Mouse (Mus musculus) thymus, postnatal 10 days (tissue): ENCODE results near the gene Sgcb.
"Not testable (repeated sequence)": the region's sequence is repeated elsewhere in the genome, so short reads cannot be mapped to it uniquely, and the experiment has no call there.

Experiments used
- DNase-seq, 2 experiments: peaks; one replicate each; pipeline ENCODE4 v3.0.0; 2021; ENCODE audit warnings: low spot score in 2 of 2

The Sgcb gene

GRCm38 (mm10) chr5:73633141-73633540 lies 14.4 kb downstream of the Sgcb start:
- peak; percentile 61 to 77 for DNase-seq

DNA sequence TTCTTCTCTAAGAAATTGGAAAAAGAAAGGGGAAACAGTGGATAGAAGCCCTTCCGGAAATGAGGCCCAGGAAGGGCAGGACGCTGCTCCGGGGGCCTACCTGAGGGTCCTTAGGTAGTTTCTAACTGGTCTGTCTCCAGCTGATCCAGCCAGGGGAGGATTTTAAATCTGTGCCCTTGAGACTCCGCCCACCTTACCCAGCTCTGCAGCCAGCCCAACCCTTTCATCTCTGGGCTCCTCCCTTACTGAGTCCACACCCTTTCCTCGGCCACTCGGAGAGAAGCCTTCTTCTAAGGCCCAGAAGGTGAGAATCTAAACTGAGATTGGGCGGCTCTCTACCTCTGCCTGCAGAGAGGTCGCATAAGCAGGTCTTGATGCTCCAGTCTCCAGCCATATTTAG lies 15.3 kb downstream of the Sgcb start, which contains the start of gene Lrrc66:
Lrrc66 (minus strand) TSS at position 236 of the 400 bp plus-strand sequence.
- no peak for DNase-seq

DNA sequence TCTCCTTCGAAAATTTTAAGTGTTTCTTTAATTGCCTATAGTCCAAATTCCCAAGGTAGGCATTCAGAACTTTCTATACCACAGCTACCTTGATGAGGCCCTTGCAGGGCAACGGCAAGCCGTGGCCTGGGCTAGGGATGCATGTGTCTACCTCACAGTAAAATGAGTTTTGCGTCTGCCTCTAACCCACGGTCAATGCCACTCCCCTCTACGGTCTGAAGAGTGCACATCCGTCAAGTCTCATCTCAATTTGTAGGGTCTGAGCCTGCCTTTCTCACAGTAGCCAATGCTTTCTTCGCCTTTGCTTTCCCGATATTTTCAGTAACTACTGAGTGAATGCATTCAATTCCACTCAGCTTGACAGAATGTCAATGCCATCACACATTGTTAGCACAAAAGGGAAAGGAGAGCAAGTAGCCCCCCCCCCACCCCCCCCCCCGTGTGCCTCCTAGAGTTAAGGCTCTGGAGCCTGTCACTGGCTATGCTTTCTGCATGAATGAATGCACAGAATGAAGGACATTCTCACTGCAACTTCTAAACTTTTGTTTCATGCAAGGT lies 16.5 kb downstream of the Sgcb start:
- DNase-seq: no peak

DNA sequence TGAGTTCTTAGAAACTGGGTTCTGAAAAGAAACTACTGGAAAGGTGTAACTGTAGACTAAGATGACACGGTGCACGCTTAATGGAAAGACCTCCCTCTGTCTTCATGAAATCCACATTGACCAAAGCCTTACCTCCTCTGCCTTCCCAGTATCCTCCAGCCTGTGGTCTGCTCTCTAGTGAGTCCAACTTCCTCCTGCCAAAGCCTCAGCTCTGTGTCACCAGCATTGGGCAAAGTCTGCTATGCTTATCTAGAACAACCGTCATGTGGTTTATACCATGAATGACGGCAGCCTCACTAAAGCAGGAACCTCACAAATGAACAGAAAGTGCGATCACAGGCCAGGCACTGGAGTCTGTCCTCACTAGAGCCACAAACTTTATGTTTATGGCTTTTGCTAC lies 17.4 kb downstream of the Sgcb start:
- DNase-seq: peak in 1 of 2 experiments; percentile 20

DNA sequence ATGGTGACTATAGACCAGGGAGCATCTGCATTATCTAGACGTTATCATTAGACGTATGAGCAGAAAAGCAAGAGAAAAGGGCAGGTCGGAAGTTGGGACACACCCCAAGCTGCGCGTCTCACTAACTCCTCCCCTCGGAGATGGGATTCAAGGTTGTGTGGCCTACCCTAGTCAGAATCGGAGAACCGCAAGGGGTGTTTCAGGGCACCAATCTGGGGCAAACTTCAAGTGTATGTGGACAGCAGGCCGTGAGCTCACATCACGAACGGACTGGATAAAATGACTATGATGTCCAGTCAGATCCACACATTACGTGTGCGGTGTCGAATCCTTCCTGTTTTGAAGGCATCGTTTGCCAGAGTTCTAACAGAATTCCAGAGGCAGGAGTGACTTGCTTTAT lies 19.6 kb downstream of the Sgcb start:
- no peak for DNase-seq

DNA sequence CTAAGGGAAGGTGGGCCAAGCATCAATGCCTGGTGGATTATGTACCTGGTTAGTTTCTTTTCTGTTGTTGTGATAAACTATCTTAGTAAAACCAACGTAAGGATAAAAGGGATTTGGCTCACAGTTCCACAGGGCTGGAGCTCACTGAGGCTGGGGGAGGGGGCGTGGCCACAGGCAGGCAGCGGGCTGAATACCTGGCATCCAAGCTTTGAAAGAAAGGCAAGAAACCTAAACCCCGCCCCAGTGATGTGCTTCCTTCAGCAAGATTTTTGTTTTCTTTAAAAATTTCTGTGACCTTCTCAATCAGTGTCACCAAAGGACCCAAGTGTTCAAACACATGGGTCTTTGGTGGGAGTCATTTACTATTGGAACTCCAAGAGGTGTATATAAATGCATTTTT lies 20.0 kb downstream of the Sgcb start:
- DNase-seq: no peak

DNA sequence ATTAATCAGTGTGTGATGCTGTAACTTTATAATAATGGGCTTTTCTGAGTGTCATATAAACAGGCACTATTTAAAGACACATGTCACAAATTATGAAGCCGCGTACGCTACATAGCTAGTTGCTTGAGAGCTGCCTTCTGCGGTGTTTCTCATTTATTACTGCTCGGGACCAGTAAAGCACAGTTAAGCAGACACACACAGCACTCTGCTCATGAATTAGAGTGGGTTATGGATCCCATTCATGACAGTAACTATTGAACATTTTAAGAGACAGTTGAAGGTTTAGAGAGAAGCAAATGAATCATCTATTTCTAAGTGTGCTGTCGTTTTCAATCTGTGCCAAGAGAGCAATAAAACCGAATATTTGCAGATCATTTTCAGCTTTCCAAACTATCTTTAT lies 20.7 kb downstream of the Sgcb start:
- no peak for DNase-seq

DNA sequence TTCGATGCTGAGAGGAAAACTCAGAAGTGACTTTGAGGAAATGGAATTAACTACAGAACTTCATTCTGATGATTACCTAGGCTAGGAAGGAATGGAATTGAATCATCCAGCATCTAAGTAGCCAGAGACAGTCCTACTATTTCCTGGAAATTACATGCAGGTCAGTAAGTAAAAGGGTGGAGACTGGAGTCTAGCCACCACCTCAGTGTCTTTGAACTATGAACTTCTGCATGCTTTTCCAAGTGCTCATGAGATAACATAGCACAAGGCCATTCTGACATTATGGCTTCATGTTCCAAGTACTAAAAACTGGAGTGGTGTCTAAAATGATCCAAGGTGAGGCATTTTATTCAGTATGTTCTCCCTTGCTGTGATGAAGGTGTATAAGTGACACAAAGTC lies 22.1 kb downstream of the Sgcb start:
- DNase-seq: no peak

GRCm38 (mm10) chr5:73618969-73619368 lies 28.6 kb downstream of the Sgcb start:
- no peak for DNase-seq

DNA sequence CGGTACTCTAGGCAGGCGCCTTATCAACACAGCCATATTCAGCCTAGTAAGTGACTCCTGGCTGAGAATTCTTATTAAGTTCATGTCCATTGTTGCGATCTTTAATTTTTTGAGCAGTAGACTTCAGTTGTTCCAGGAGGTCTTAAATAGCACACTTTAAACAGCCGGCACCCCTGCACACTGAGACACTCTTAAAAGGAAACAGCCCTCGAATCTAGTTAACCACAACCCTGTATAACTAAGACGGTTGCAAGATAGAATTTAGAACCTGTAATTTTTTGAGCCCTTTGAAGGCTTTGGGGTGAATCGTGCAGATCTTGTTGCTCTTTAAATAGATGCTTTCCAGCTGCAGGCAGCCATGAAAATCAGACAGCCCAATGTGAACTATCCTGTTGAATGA lies 32.4 kb downstream of the Sgcb start:
- DNase-seq: no peak

DNA sequence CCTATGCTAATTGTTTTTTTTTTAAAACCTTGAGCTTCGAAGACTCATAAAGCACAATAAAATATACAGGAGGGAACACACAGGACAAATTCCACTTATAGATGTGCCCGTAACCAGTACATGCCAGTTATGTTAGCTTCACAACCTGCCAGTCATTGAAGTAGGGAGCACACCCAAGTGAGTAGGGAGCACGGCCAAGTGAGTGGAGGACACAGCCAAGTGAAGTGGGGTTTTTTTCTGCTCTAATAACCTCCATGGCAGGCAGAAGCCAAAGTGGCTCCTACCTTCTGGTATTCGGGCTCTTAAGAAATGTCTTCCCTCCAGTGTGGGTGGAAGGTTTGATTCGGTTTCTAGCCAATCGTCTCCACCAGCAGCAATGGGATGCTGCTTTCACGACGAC lies 34.3 kb downstream of the Sgcb start:
- DNase-seq: no peak

GRCm38 (mm10) chr5:73611071-73611470 lies 36.5 kb downstream of the Sgcb start:
- DNase-seq: no peak

- DNase-seq: no peak
Measured at GRCm38 (mm10) chr5:73604964-73605363, 42.6 kb downstream of the Sgcb start.

- no peak for DNase-seq
Measured at GRCm38 (mm10) chr5:73604542-73604941, 43.0 kb downstream of the Sgcb start.

GRCm38 (mm10) chr5:73602865-73603264 lies 44.7 kb downstream of the Sgcb start:
- DNase-seq: no peak

GRCm38 (mm10) chr5:73601361-73601763 lies 46.2 kb downstream of the Sgcb start:
- DNase-seq: no peak

DNA sequence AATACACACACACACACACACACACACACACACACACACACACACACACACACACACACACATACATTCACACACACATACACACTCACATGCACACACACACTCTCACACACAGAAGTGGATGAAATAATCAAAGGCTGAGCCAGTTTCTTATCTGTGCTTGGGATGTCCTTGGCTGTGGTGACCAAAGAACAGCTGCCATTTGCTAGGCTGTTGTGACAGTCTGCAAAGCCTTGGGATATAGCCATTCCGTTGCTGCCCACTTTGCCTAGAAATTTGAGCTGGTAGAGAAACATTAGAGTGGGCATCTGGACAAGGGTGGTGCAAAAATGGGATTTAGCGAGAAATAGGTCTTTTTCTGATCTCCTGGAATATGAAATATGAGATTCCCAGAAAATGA lies 47.6 kb downstream of the Sgcb start:
- no peak for DNase-seq

- no peak for DNase-seq
Measured at GRCm38 (mm10) chr5:73598943-73599695, 48.5 kb downstream of the Sgcb start.

- no peak for DNase-seq
Measured at GRCm38 (mm10) chr5:73587119-73587518, 60.5 kb downstream of the Sgcb start.

- DNase-seq: no peak
Measured at GRCm38 (mm10) chr5:73586597-73586996, 61.0 kb downstream of the Sgcb start.

- DNase-seq: no peak
Measured at GRCm38 (mm10) chr5:73585212-73586115, 62.1 kb downstream of the Sgcb start.

DNA sequence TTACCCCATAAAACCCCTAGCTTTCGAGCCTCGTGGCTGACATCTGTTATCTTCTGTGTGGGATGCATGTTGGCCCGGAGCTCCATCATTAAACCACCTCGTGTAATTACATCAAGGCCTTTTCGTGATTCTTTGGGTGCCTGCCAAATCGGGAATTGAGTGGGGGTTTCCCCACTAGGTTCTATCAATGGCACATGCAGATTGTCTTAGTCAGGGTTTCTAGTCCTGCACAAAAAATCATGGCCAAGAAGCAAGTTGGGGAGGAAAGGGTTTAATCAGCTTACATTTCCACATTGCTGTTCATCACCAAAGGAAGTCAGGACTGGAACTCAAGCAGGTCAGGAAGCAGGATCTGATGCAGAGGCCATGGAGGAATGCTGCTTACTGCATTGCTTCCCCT lies 63.6 kb downstream of the Sgcb start:
- DNase-seq: not testable (repeated sequence)
